Mouse (Mus musculus) liver, embryonic 14.5 days (tissue): ENCODE measurements around the gene Clec18a.

ENCODE experiments used
- CTCF ChIP-seq: IDR thresholded peaks from 2 replicates; pipeline ENCODE4 v1.5.1; 2016; ENCODE audit warnings: antibody characterized with exemption, low read depth, control low read depth
- EP300 ChIP-seq: IDR thresholded peaks from 2 replicates; pipeline ENCODE4 v1.6.1; 2016; ENCODE audit warnings: antibody characterized with exemption, low read depth

DNA sequence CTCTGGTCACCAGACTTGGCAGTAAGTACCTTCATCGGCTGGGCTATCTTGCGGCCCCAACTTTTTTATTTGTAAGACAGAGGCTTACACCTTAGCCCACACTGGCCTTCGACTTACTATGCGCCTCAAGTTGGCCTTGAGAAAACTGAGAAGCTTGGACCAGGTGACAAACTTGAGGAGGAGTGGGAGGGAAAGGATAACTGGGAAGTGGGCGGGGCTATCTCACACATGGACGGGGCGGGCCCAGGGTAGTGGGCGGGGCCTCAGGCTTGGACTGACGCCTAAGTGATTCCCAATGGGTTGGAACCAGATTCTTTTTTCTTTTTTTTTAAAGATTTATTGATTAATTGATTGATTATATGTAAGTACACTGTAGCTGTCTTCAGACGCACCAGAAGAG is 24.8 kb downstream of the Clec18a start:
- TF ChIP-seq EP300 (no peak), CTCF (no peak)
